Mouse (Mus musculus) embryonic facial prominence, embryonic 10.5 days (tissue): Measurements from ENCODE around the gene Ntm. TPM values are rescaled to one million over a fixed set of nuclear protein-coding genes. Genes with fewer than 3 reads are reported as not detected.
A peak's percentile ranks its signal among the peaks of the same experiment; 100 is the strongest.

ENCODE experiments used
- DNase-seq: peaks from one replicate; pipeline ENCODE4 v3.0.0-alpha.2; 2017; ENCODE audit warnings: low spot score
- H3K27ac ChIP-seq: fragments of 300-500 bp; sonication (generic); replicated peaks from 2 replicates; pipeline ENCODE4 v1.5.1; 2016; ENCODE audit warnings: mild to moderate bottlenecking
- H3K27me3 ChIP-seq: fragments of 300-500 bp; sonication (generic); replicated peaks from 2 replicates; pipeline ENCODE4 v1.6.1; 2016; ENCODE audit warnings: low read depth, mild to moderate bottlenecking; ENCODE audit not compliant: poor library complexity, severe bottlenecking
- H3K36me3 ChIP-seq: fragments of 300-500 bp; sonication (generic); replicated peaks from 2 replicates; pipeline ENCODE4 v1.6.1; 2016; ENCODE audit warnings: mild to moderate bottlenecking, moderate library complexity
- H3K4me1 ChIP-seq: fragments of 300-500 bp; sonication (generic); 2 replicates; pipeline ENCODE4 v1.6.1; 2016
- H3K4me3 ChIP-seq: fragments of 300-500 bp; sonication (generic); 2 replicates; pipeline ENCODE4 v1.5.1; 2016; ENCODE audit warnings: mild to moderate bottlenecking, moderate library complexity
- H3K9me3 ChIP-seq: fragments of 300-500 bp; sonication (generic); 2 replicates; pipeline ENCODE4 v1.6.1; 2016; ENCODE audit warnings: mild to moderate bottlenecking
- WGBS: fragments of 180-500 bp; shearing (Covaris S2); methylation state at CpG from one replicate; pipeline ENCODE4 v1.1.7; 2016; 5-methylcytosine and 5-hydroxymethylcytosine counted together
- polyA plus RNA-seq: library from polyadenylated mRNA; unstranded; fragments of >200 nt; fragmentation: Nextera tagmentation; extraction: Ambion mirVana; gene quantifications from 2 replicates; pipeline ENCODE4 v1.2.1, GENCODE M21; 2016

Gene Ntm
- polyA plus RNA-seq, 1 experiment from 2014 or later = 8.1 TPM

- Histone ChIP-seq H3K9me3 (no peaks in the 10 kb centered on the region), H3K36me3 (no peaks in the 10 kb centered on the region), H3K4me1 (peaks cover 40% of the 10 kb centered on the region), H3K27me3 (peaks cover 9% of the 10 kb centered on the region), H3K27ac (0 out of 2 replicates have a peak overlapping the region, but pooled peaks have one; percentile 0), H3K4me3 (no peak overlapping the region)
- no peak for DNase-seq
- 71% methylated on average over 3 of the region's 3 CpGs for WGBS
These were observed 96.1 kb downstream of the Ntm start for GRCm38 (mm10) chr9:29866824-29867223.

DNA sequence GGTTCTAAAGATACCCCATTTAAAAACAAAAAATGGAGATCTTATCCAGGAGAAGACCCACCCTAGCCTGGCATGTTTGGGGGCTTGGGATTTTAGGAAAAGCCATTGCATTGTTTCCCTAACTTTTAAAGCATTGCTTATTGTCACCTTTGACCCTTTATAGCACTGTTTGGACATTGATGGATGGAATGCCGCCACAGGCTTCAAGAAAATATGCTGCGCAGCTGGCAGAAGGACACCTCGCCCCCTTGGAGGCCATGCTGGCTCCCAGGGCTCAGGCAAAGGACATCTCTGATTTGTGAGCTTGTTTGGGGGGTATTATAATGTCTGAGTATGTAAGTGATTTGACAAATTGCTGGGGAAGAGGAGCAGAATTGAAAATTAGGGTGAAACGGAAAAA, 96.8 kb downstream of the Ntm start:
- 57% methylated on average over 4 of the region's 4 CpGs for WGBS
- DNase-seq = no peak
- H3K27ac ChIP-seq = no peak overlapping the region

DNA sequence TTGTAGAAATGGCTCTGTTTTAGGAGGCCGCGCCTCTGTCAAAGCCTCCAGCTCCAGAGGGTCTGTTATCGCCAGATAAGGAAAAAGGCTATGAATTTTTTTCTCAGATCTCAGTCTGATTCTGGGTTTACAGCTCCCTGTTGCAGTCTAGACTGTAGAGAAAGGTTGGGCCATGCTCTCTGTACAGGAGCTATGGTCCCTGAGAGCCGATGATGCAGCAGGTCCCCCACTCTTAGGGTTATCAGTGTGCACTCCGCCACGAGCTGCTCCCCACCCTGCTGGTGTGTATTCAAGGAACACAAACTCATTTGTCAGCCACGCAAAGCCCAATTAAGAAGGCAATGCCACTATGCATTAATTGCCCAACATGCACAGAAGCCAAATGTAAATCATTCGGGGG, 97.4 kb downstream of the Ntm start:
- Histone ChIP-seq H3K9me3 (no peaks in the 10 kb centered on the region), H3K4me3 (no peak overlapping the region), H3K27ac (no peak overlapping the region; the same call in 1 of the 2 replicates), H3K27me3 (peaks cover 9% of the 10 kb centered on the region), H3K36me3 (no peaks in the 10 kb centered on the region), H3K4me1 (peaks cover 40% of the 10 kb centered on the region)
- WGBS = 60% methylated on average over 8 of the region's 8 CpGs
- no peak for DNase-seq

More for the DNA sequence above, 96.8 kb downstream of the Ntm start:
- Histone ChIP-seq H3K27me3 (peaks cover 9% of the 10 kb centered on the region), H3K4me1 (peaks cover 40% of the 10 kb centered on the region), H3K4me3 (no peak overlapping the region), H3K9me3 (no peaks in the 10 kb centered on the region), H3K36me3 (no peaks in the 10 kb centered on the region)

- Histone ChIP-seq H3K4me1 (peaks cover 40% of the 10 kb centered on the region), H3K36me3 (no peaks in the 10 kb centered on the region), H3K27me3 (peaks cover 9% of the 10 kb centered on the region), H3K9me3 (no peaks in the 10 kb centered on the region), H3K27ac (no peak overlapping the region; the same call in 1 of the 2 replicates), H3K4me3 (no peak overlapping the region)
- peak; percentile 65 for DNase-seq
- WGBS = 9% methylated on average over 1 of the region's 1 CpGs
These were observed 98.1 kb downstream of the Ntm start for GRCm38 (mm10) chr9:29864886-29865285.

GRCm38 (mm10) chr9:29862408-29862807, 100.5 kb downstream of the Ntm start:
- WGBS = 57% methylated on average over 5 of the region's 5 CpGs
- Histone ChIP-seq H3K36me3 (no peaks in the 10 kb centered on the region), H3K9me3 (no peaks in the 10 kb centered on the region), H3K27me3 (peaks cover 9% of the 10 kb centered on the region), H3K4me3 (no peak overlapping the region), H3K4me1 (peaks cover 31% of the 10 kb centered on the region), H3K27ac (no peak overlapping the region)
- no peak for DNase-seq

DNA sequence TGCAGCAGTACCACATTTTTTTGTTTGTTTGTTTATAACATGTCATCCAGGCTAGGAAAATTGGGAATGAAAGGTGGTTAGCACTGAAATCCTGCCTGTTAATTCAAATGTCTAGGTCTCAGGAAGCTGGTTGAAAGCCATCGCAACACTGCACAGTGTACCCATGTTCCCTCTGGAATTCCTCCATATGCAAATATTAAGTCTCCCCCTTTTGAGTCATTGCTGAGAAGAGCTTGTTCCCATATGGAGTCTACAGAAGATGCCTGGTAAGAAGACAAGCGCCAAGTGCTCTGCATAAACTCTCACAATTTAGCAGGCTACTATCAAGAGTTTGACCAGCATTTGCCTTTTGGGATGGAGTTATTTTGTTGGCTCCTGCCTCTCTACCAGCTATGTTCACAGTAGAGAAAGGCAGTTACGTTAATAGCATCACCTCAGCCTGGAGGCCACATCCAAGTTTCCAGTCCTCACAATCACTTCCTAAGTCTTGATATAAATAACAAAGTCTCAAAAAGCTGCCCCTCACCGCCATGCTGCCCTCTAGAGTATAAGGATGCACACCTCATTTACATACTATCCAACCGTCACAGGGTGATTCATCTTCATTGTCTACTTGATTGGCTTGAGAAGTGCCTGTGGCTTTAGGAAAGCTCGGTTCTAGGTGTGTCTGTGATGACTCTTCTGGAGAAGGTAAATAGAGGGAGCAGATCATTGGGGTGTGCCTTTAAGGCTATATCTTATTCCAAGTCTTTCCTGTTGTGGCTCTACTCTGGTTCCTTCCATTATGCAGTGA, 103.5 kb downstream of the Ntm start:
- H3K9me3 ChIP-seq = no peaks in the 10 kb centered on the region
- peaks cover 9% of the 10 kb centered on the region for H3K27me3 ChIP-seq
- no peaks in the 10 kb centered on the region for H3K36me3 ChIP-seq
- H3K27ac ChIP-seq = no peak overlapping the region
- DNase-seq = no peak
- peaks cover 3% of the 10 kb centered on the region; the same call in 1 of the 2 replicates for H3K4me1 ChIP-seq
- 90% methylated on average over 6 of the region's 6 CpGs for WGBS
- no peak overlapping the region for H3K4me3 ChIP-seq

- no peak for DNase-seq
These were observed 114.0 kb downstream of the Ntm start for GRCm38 (mm10) chr9:29848735-29849455.

DNA sequence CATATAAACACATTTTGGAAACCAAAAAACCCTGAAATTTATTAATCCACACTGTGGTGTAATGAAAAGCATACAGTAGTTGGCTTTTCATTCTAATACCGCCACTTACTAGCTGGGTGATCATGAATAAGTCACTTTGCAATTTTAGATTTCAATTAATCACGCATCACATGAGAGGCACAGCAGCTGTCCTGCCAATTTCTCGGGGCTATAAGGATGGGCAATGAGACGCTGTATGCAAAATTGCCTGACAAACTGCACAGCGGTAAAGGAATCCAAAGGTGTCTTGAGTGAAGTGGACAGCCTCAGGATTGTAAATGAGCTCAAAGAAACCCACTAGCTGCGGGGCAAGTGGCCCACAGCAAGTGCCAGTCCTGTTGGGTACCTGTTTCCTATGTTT, 125.6 kb downstream of the Ntm start:
- Histone ChIP-seq H3K27me3 (peaks cover 5% of the 10 kb centered on the region; the same call in 1 of the 2 replicates), H3K36me3 (no peaks in the 10 kb centered on the region), H3K9me3 (no peaks in the 10 kb centered on the region), H3K27ac (no peak overlapping the region), H3K4me1 (peaks cover 26% of the 10 kb centered on the region), H3K4me3 (no peak overlapping the region)
- WGBS = 88% methylated on average over 6 of the region's 6 CpGs
- DNase-seq = no peak

More at GRCm38 (mm10) chr9:29848735-29849455, 114.0 kb downstream of the Ntm start:
- Histone ChIP-seq H3K27ac (no peak overlapping the region), H3K4me3 (no peak overlapping the region), H3K27me3 (no peaks in the 10 kb centered on the region; the same call in 1 of the 2 replicates), H3K36me3 (no peaks in the 10 kb centered on the region), H3K4me1 (no peaks in the 10 kb centered on the region), H3K9me3 (no peaks in the 10 kb centered on the region)
- 45% methylated on average over 8 of the region's 8 CpGs for WGBS

GRCm38 (mm10) chr9:29834911-29835310, 128.0 kb downstream of the Ntm start:
- Histone ChIP-seq H3K4me1 (peaks cover 26% of the 10 kb centered on the region), H3K4me3 (no peak overlapping the region), H3K27ac (no peak overlapping the region), H3K9me3 (no peaks in the 10 kb centered on the region), H3K36me3 (no peaks in the 10 kb centered on the region), H3K27me3 (peaks cover 5% of the 10 kb centered on the region; the same call in 1 of the 2 replicates)
- no peak for DNase-seq
- 75% methylated on average over 5 of the region's 5 CpGs for WGBS

GRCm38 (mm10) chr9:29833781-29834180, 129.2 kb downstream of the Ntm start:
- H3K27ac ChIP-seq = no peak overlapping the region; the same call in 1 of the 2 replicates
- no peaks in the 10 kb centered on the region for H3K9me3 ChIP-seq
- peak; percentile 62 for DNase-seq
- no peaks in the 10 kb centered on the region for H3K36me3 ChIP-seq
- WGBS = 19% methylated on average over 2 of the region's 2 CpGs
- peaks cover 5% of the 10 kb centered on the region; the same call in 1 of the 2 replicates for H3K27me3 ChIP-seq
- no peak overlapping the region for H3K4me3 ChIP-seq
- peaks cover 29% of the 10 kb centered on the region for H3K4me1 ChIP-seq

DNA sequence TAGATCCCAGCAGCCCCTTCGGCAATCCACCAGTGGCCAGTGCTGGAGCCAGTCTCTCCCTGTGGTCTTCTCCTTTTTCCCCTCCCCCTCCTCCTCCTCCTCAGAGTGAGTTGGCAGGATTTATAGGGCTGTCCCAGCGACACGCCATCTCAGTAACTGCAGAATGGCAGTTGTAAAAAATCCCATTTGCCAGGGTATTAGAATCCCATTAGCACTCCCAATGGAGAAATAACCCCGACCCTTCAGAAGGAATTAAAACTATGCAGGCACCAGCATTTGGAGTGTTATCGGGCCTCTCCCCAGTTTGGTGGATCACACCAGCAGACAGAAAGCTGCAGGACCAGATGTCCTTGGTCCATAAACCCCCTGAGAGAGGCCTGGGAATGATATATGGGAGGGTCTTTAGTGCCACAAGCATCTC, 135.7 kb downstream of the Ntm start:
- H3K9me3 ChIP-seq = no peaks in the 10 kb centered on the region
- H3K36me3 ChIP-seq = no peaks in the 10 kb centered on the region
- H3K4me1 ChIP-seq = peaks cover 3% of the 10 kb centered on the region; the same call in 1 of the 2 replicates
- no peak for DNase-seq
- H3K27ac ChIP-seq = no peak overlapping the region
- 61% methylated on average over 5 of the region's 5 CpGs for WGBS
- no peaks in the 10 kb centered on the region for H3K27me3 ChIP-seq
- no peak overlapping the region for H3K4me3 ChIP-seq

- WGBS = 87% methylated on average over 5 of the region's 5 CpGs
- Histone ChIP-seq H3K9me3 (no peaks in the 10 kb centered on the region), H3K4me1 (peaks cover 3% of the 10 kb centered on the region; the same call in 1 of the 2 replicates), H3K27ac (no peak overlapping the region), H3K27me3 (no peaks in the 10 kb centered on the region), H3K4me3 (no peak overlapping the region), H3K36me3 (no peaks in the 10 kb centered on the region)
- DNase-seq = no peak
These were observed 137.7 kb downstream of the Ntm start for GRCm38 (mm10) chr9:29825236-29825635.
